Mouse (Mus musculus) liver, embryonic 14.5 days (tissue): ENCODE measurements around the gene Olfr896-ps1.

Experiments
- CTCF ChIP-seq: IDR thresholded peaks from 2 replicates; pipeline ENCODE4 v1.5.1; 2016; ENCODE audit warnings: antibody characterized with exemption, low read depth, control low read depth
- EP300 ChIP-seq: IDR thresholded peaks from 2 replicates; pipeline ENCODE4 v1.6.1; 2016; ENCODE audit warnings: antibody characterized with exemption, low read depth

DNA sequence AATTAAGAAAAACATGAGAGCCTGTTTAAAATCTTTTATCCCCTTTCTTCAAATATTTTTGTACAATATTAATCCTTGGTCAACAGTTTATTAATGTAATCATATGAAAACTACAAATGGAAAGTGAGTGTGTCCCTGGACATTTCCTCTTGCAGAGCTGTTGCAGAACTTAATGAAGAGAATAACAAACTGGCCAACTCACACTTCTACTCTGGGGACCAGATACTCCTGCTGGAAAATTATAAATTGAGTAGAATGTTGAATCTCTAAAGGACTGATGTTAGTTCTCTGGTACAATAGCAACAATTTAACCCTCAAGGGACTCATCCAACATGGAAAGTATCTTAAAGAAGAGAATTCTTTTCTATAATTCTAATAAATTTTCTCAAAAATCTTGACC is 23.4 kb upstream of the Olfr896-ps1 start, which contains the start of gene Olfr895:
- no peak for TF ChIP-seq CTCF
- TF ChIP-seq EP300 = no peak
